Mouse (Mus musculus) gastrocnemius, postnatal 4 days (tissue): ENCODE data around the gene Sytl3. TPM values are rescaled to one million over a fixed set of nuclear protein-coding genes. Genes with fewer than 3 reads are reported as not detected.

Experiments
- DNase-seq, 2 experiments: peaks; one replicate each; pipeline ENCODE4 v3.0.0; 2021 to 2022; ENCODE audit warnings: low spot score in 2 of 2, mixed read lengths in 2 of 2
- total RNA-seq, 2 experiments: library from RNA; stranded (reverse); gene quantifications; 2 replicates each; pipeline ENCODE4 v1.2.3; 2021

Sytl3 gene
- total RNA-seq, 2 experiments from 2014 or later, result 0.86 to 1.7 TPM

GRCm38 (mm10) chr17:6736306-6737272 is 77.7 kb downstream of the Sytl3 start:
- peak in 1 of 2 experiments; percentile 15 for DNase-seq

GRCm38 (mm10) chr17:6737273-6737997 is 78.5 kb downstream of the Sytl3 start:
- no peak for DNase-seq

- DNase-seq, result no peak
Observed at GRCm38 (mm10) chr17:6738836-6739235, 79.9 kb downstream of the Sytl3 start.

- peak in 1 of 2 experiments; percentile 13 for DNase-seq
Observed at GRCm38 (mm10) chr17:6739266-6739665, 80.4 kb downstream of the Sytl3 start.

- peak in 1 of 2 experiments; percentile 15 for DNase-seq
Observed at GRCm38 (mm10) chr17:6739756-6740155, 80.9 kb downstream of the Sytl3 start.

GRCm38 (mm10) chr17:6740331-6741170 is 81.7 kb downstream of the Sytl3 start:
- DNase-seq, result peak in 1 of 2 experiments; percentile 15

GRCm38 (mm10) chr17:6741271-6741670 is 82.4 kb downstream of the Sytl3 start:
- peak in 1 of 2 experiments; percentile 20 for DNase-seq

GRCm38 (mm10) chr17:6742083-6743038 is 83.5 kb downstream of the Sytl3 start:
- peak; percentile 33 to 74 for DNase-seq

GRCm38 (mm10) chr17:6743039-6743575 is 84.2 kb downstream of the Sytl3 start:
- DNase-seq, result peak in 1 of 2 experiments; percentile 5

GRCm38 (mm10) chr17:6743787-6744239 is 84.9 kb downstream of the Sytl3 start:
- DNase-seq, result no peak

GRCm38 (mm10) chr17:6744366-6744765 is 85.5 kb downstream of the Sytl3 start:
- DNase-seq, result no peak

GRCm38 (mm10) chr17:6744871-6745270 is 86.0 kb downstream of the Sytl3 start:
- no peak for DNase-seq

GRCm38 (mm10) chr17:6745503-6745902 is 86.6 kb downstream of the Sytl3 start:
- no peak for DNase-seq

GRCm38 (mm10) chr17:6745975-6746374 is 87.1 kb downstream of the Sytl3 start:
- DNase-seq, result no peak

GRCm38 (mm10) chr17:6746452-6747231 is 87.7 kb downstream of the Sytl3 start:
- no peak for DNase-seq

GRCm38 (mm10) chr17:6747478-6747877 is 88.6 kb downstream of the Sytl3 start:
- DNase-seq, result no peak

- DNase-seq, result no peak
Observed at GRCm38 (mm10) chr17:6748779-6749464, 90.0 kb downstream of the Sytl3 start.
